Mouse (Mus musculus) liver, postnatal 0 days (tissue): Measurements from ENCODE around the gene Mpp1.

Experiments used
- CTCF ChIP-seq: sonication (generic); IDR thresholded peaks from 2 replicates; pipeline ENCODE4 v1.5.1; 2016; ENCODE audit warnings: antibody characterized with exemption, low read depth
- EP300 ChIP-seq: IDR thresholded peaks from 2 replicates; pipeline ENCODE4 v1.6.1; 2016; ENCODE audit warnings: antibody characterized with exemption, low read depth, mild to moderate bottlenecking

- TF ChIP-seq CTCF (no peak), EP300 (no peak)
Measured at GRCm38 (mm10) chrX:75136938-75137337, 6.1 kb upstream of the Mpp1 start.
